ENCODE assay signal across 15 mouse cellular contexts in genomic region chr1:60481561-60481960, GRCm38 (mm10).
DNase-seq lines count a peak whose midpoint lies in the region; TF ChIP-seq lines count a peak whose summit lies in the region.
"Had no signal": no experiment of that assay in that cellular context is flagged by ENCODE, and none has a peak within 500 bp of the region (broad histone marks: within the 10 kb centered on the region; RNA-seq: fewer than 3 reads in every experiment).

No protein-coding gene starts in this region.

- no peak for TF ChIP-seq CTCF in layer of hippocampus, adult 2 months (conservative IDR thresholded peaks at IDR 0.05)
- no peak for TF ChIP-seq CTCF in brain, embryonic 14.5 days (IDR thresholded peaks at IDR 0.05; ENCODE audit: borderline replicate concordance, extremely low read depth, insufficient read depth, insufficient read length)

- H3K27ac ChIP-seq in layer of hippocampus, adult 2 months, result peak overlapping the region; percentile 11; the same call in 1 of the 2 replicates
- H3K27ac ChIP-seq: forebrain, embryonic 12.5 days; gastrocnemius, adult 2 months; hindbrain, embryonic 12.5 days; hindbrain, embryonic 15.5 days had no signal

- no peak overlapping the region for H3K4me3 ChIP-seq in layer of hippocampus, adult 2 months
- H3K4me3 ChIP-seq: forebrain, embryonic 12.5 days; gastrocnemius, adult 2 months; hindbrain, embryonic 12.5 days; hindbrain, embryonic 15.5 days had no signal

- no peak for TF ChIP-seq POLR2A in brain, embryonic 14.5 days (IDR thresholded peaks at IDR 0.05; ENCODE audit: borderline replicate concordance, extremely low read depth, insufficient read depth, insufficient read length, poor library complexity, severe bottlenecking)

- peak; percentile 10 to 37 for DNase-seq in cerebellum, postnatal 36 days
- DNase-seq in cerebellum, adult 8-10 months, result no peak
- no peak for DNase-seq in layer of hippocampus, adult 2 months (ENCODE audit: low spot score in 2 of 2)
- no peak for DNase-seq in layer of hippocampus, adult 8-10 months (ENCODE audit: low spot score in 2 of 2)
- peak; percentile 64 for DNase-seq in brain, embryonic 14.5 days (ENCODE audit: low read depth)
- no peak for DNase-seq in urinary bladder, adult 2 months (ENCODE audit: low spot score)
- DNase-seq: adrenal gland, adult 2 months; adrenal gland, postnatal 14 days; forebrain, postnatal 0 days; gastrocnemius, adult 2 months; gastrocnemius, postnatal 14 days; heart, adult 11 months had no signal

Comparison
In these comparisons a context has a peak if more than half of its experiments do, and no peak if none do; other contexts are left out.
1. DNase-seq: peak in cerebellum, postnatal 36 days (2 of 2) and brain, embryonic 14.5 days (single experiment); none in cerebellum, adult 8-10 months (single experiment), layer of hippocampus, adult 2 months (0 of 2), layer of hippocampus, adult 8-10 months (0 of 2) and urinary bladder, adult 2 months (single experiment).